ENCODE assay signal across 13 mouse cellular contexts in genomic region chr2:45184149-45184548, GRCm38 (mm10).
DNase-seq lines count a peak whose midpoint lies in the region; ATAC-seq lines count a peak whose summit lies in the region.
"Had no signal": no experiment of that assay in that cellular context is flagged by ENCODE, and none has a peak within 500 bp of the region (broad histone marks: within the 10 kb centered on the region; RNA-seq: fewer than 3 reads in every experiment).

No protein-coding gene starts in this region.

- DNase-seq in heart, postnatal 14 days, result no peak
- peak; percentile 10 for DNase-seq in 416B (ENCODE audit: low read depth)
- DNase-seq in c-Kit-positive CD71-positive TER-119-positive erythroid progenitor cells, embryonic 14.5 days (ENCODE audit: low spot score), result peak; percentile 51
- no peak for DNase-seq in liver, embryonic 11.5 days (ENCODE audit: low spot score)
- DNase-seq in cerebellum, adult 18-20 months, result no peak
- no peak for DNase-seq in urinary bladder, postnatal 36 days (ENCODE audit: low spot score in 2 of 2)
- DNase-seq: cerebellum, adult 8-10 months; gastrocnemius, postnatal 10 days had no signal

- H3K27me3 ChIP-seq in heart, embryonic 14.5 days (ENCODE audit: control insufficient read depth, insufficient read depth, low read length), result no peaks in the 10 kb centered on the region
- no peaks in the 10 kb centered on the region for H3K27me3 ChIP-seq in liver, embryonic 11.5 days (replicated peaks; ENCODE audit: control insufficient read depth, insufficient read depth, low read length)
- H3K27me3 ChIP-seq in neural tube, embryonic 15.5 days (replicated peaks), result no peaks in the 10 kb centered on the region
- H3K27me3 ChIP-seq: embryonic facial prominence, embryonic 15.5 days had no signal

- H3K27ac ChIP-seq in heart, embryonic 14.5 days (replicated peaks in 1 of 2; ENCODE audit: control insufficient read depth in 1 of 2, insufficient read depth in 1 of 2, low read depth in 2 of 2, low read length in 2 of 2), result peak overlapping the region in 1 of 2 experiments; percentile 60; a peak in 1 of 4 replicates
- H3K27ac ChIP-seq in liver, embryonic 11.5 days (ENCODE audit: low read depth, low read length), result no peak overlapping the region
- no peak overlapping the region for H3K27ac ChIP-seq in neural tube, embryonic 15.5 days (replicated peaks)
- H3K27ac ChIP-seq: embryonic facial prominence, embryonic 15.5 days had no signal

- no peaks in the 10 kb centered on the region for H3K9me3 ChIP-seq in heart, embryonic 14.5 days (ENCODE audit: control insufficient read depth, low read length)
- no peaks in the 10 kb centered on the region for H3K9me3 ChIP-seq in liver, embryonic 11.5 days (ENCODE audit: control insufficient read depth, low read length)
- no peaks in the 10 kb centered on the region for H3K9me3 ChIP-seq in neural tube, embryonic 15.5 days (replicated peaks)
- H3K9me3 ChIP-seq: embryonic facial prominence, embryonic 15.5 days had no signal

- intact Hi-C loops in heart, postnatal 14 days (cut with DNase I), result no loop called here

- H3K9ac ChIP-seq in heart, embryonic 14.5 days (ENCODE audit: low read length), result no peak overlapping the region
- 0 out of 2 replicates have a peak overlapping the region, but pooled peaks have one; percentile 9 for H3K9ac ChIP-seq in liver, embryonic 11.5 days (ENCODE audit: low read depth, low read length)
- H3K9ac ChIP-seq in neural tube, embryonic 15.5 days (replicated peaks), result no peak overlapping the region
- H3K9ac ChIP-seq: embryonic facial prominence, embryonic 15.5 days had no signal

- H3K4me2 ChIP-seq in heart, embryonic 14.5 days (ENCODE audit: low read length), result peak overlapping the region; percentile 58; the same call in 1 of the 2 replicates
- H3K4me2 ChIP-seq in liver, embryonic 11.5 days, result peak overlapping the region; percentile 54
- H3K4me2 ChIP-seq in neural tube, embryonic 15.5 days, result no peak overlapping the region

- no peak overlapping the region for H3K4me3 ChIP-seq in heart, embryonic 14.5 days (ENCODE audit: control insufficient read depth in 1 of 2, insufficient read depth in 1 of 2, low read depth in 1 of 2, low read length in 2 of 2)
- H3K4me3 ChIP-seq in liver, embryonic 11.5 days (ENCODE audit: low read depth, low read length), result no peak overlapping the region
- no peak overlapping the region for H3K4me3 ChIP-seq in neural tube, embryonic 15.5 days (replicated peaks)
- H3K4me3 ChIP-seq: myocyte had no signal

- WGBS in heart, embryonic 14.5 days, result 13% methylated on average over 6 of the region's 6 CpGs
- WGBS in liver, embryonic 11.5 days, result 13% methylated on average over 6 of the region's 6 CpGs
- WGBS in neural tube, embryonic 15.5 days, result 43% methylated on average over 6 of the region's 6 CpGs

- peaks cover 8 to 18% of the 10 kb centered on the region in 2 experiments for H3K4me1 ChIP-seq in heart, embryonic 14.5 days (ENCODE audit: control insufficient read depth in 2 of 2, insufficient read depth in 2 of 2, low read length in 2 of 2)
- peaks cover 24% of the 10 kb centered on the region for H3K4me1 ChIP-seq in liver, embryonic 11.5 days (replicated peaks; ENCODE audit: control insufficient read depth, insufficient read depth, low read length)
- peaks cover 7% of the 10 kb centered on the region; the same call in 1 of the 2 replicates for H3K4me1 ChIP-seq in neural tube, embryonic 15.5 days

- no peaks in the 10 kb centered on the region for H3K36me3 ChIP-seq in heart, embryonic 14.5 days (ENCODE audit: control insufficient read depth, insufficient read depth, low read length)
- H3K36me3 ChIP-seq in liver, embryonic 11.5 days (ENCODE audit: control insufficient read depth, insufficient read depth, low read length), result no peaks in the 10 kb centered on the region
- no peaks in the 10 kb centered on the region for H3K36me3 ChIP-seq in neural tube, embryonic 15.5 days
- H3K36me3 ChIP-seq: embryonic facial prominence, embryonic 15.5 days had no signal

- ATAC-seq in heart, embryonic 14.5 days (ENCODE audit: insufficient number of reproducible peaks, insufficient read depth, low FRiP score, low read depth), result no peak
- ATAC-seq in liver, embryonic 11.5 days (replicated peaks; ENCODE audit: low FRiP score), result peak; percentile 81
- ATAC-seq in neural tube, embryonic 15.5 days (ENCODE audit: low FRiP score), result no peak
- ATAC-seq: CD4-positive, CD25-positive, alpha-beta regulatory T cell, adult 4 months had no signal

Comparison
In these comparisons a context has a peak if more than half of its experiments do, and no peak if none do; other contexts are left out.
1. DNase-seq: peak in 416B (single experiment) and c-Kit-positive CD71-positive TER-119-positive erythroid progenitor cells, embryonic 14.5 days (single experiment); none in heart, postnatal 14 days (0 of 2), liver, embryonic 11.5 days (single experiment), cerebellum, adult 18-20 months (0 of 2) and urinary bladder, postnatal 36 days (0 of 2).